Mouse (Mus musculus) urinary bladder, postnatal 4 days (tissue): ENCODE results near the gene Tymp.

ENCODE experiments used
- DNase-seq, 2 experiments: peaks; one replicate each; pipeline ENCODE4 v3.0.0; 2021 to 2022; ENCODE audit warnings: low spot score in 2 of 2

Tymp gene

DNA sequence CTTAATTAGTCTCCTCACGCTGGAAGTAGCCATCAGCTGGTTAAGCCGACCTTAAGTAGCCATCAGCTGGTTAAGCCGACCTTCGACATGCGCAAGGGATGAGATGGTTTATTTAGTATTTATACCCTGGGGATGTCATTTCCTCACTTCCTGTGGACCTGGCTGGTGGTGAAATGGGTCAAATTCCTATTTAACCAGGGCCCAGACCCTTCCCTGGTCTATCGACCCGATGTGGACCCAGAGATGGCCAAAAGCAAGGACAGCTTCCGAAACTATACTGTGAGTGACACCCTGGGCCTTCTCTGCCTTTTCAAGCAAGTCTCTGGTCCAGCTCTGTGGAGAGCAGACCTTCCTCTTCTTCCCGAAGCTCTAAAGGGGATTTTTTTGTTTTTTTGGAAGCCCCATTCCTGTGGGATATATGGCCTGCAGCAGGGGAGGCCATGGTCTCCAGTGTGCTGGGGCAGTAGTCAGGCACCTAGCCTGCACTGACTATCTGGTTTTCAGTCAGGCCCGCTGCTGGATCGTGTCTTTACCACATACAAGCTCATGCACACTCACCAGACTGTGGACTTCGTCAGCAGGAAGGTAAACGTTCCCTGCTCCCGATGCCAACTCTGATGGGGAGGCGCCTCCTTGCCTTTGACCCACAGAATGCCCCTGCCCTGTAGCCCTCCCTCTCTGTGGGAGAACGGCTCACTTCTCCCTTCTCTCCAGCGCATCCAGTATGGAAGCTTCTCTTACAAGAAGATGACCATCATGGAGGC lies 41.9 kb downstream of the Tymp start:
- no peak for DNase-seq

DNA sequence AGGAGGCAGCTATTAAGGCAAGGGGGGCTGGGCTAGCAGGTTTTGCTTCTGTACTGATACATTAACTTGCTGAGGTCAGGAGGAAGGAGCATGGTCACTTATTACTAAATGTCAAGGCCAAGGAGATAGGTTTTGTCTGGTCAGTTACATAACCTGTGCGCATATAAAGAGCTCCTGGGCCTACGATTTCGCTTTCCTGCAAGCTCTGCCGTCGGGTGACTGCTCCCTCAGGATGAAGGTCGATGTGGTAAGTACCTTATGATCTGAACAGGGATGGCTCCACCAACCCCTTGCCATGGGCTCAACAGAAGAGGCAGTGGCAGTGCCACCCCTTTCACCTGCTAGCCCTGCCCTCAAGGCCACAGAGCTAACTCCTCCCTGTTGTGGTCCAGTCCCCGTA lies 42.6 kb downstream of the Tymp start, which contains the start of gene Miox:
Gene Miox (plus strand): TSS at position 128 of the 400 bp plus-strand sequence.
- DNase-seq, result no peak

DNA sequence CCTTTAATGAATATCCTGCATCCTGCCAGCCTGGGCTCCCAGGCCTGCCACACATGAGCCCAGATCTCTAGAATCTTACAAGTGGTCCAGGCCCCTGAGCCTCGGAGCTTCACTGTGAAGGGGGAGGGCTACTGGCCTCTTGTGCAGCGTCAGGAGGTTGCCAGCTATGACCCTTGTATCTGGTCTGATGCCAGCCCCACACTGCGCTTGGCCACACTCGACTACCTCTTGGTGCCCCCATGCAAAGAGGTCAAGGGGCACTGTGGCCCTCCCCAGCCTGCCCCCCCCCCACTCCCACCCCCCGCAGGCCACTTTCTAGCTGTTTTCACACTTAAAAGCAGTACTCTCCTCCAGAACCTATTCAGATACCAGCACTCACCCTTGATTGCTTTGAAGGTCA lies 50.4 kb downstream of the Tymp start:
- DNase-seq, result no peak

DNA sequence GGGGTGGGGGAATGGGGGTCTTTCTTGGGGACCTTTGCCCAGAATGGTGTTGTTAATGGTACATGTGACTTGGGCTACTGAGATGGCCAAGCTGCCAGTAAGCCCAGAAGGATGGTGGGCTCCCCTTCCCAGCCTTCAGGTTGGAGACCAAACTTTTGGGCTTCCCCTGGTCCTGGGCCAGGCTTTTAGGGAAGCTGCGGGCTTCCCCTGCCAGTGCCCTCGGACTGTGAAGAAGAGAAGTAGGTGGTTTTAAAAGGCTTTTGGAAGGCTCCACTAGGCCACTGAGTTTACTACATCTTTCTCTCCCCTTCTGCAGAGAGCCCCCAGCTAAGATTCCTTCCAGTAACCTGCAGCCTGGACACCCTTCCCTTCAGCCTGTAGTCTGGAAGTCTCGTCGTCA lies 53.2 kb downstream of the Tymp start:
- no peak for DNase-seq

DNA sequence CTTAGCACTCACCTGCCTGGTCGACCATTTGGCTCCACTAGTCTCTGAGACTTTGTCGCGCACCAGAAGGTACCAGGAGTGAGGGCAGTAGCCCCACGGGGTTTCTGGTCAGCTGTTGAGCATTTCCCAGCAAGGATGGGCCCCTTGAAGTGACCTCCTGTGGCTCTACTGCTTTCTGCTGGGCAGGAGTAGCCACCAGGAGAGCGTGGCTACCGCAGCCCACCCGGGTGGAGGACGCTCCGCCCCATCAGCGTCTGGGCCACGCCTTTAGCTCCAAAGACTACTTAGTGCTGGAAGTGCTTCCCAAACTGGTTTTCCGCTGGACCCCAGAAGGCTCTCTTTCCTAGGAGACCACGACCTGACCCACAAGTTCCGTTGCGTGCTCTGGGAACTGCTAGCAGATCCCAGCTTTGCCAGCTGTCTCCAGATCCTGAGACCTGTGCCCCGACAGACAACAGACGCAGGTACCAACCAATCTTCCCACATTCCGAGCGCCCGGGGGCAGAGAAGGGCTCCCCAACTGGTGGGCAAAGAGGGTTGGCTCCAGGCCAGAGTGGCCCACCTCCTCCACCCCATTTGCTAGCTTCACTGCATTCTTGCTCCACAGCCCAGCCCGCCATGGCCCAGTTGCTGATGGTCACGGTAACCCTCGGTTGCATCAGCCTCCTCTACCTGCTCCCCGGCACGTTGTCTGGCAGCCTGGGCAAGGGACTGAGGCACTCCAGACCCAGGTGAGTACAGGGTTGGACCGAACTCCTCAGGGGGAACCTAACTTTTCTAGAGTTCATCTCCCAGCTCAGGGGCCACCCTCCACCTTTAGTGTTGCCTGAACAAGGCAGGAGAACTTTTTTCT lies 53.9 kb downstream of the Tymp start, which contains the start of gene Adm2:
Gene Adm2 (plus strand): TSS at position 51 of the 853 bp plus-strand sequence.
- no peak for DNase-seq
